Mouse (Mus musculus): ENCODE measurements around the gene Gm29866.
"Not testable (repeated sequence)": the region's sequence is repeated elsewhere in the genome, so short reads cannot be mapped to it uniquely, and the experiment has no call there.

Gm29866 gene

GRCm38 (mm10) chrY:20993557-20993956, at the start of gene Gm29866:
TSS of gene Gm29866 (minus strand) at chrY:20993657.
- DNase-seq (ENCODE audit: low spot score in 2 of 2), result not testable (repeated sequence)
